Mouse (Mus musculus) ES-E14 (cell line): ENCODE data around the gene Kank2.

Source experiments
- CHD2 ChIP-seq: IDR thresholded peaks from 2 replicates; pipeline ENCODE4 v1.6.1; 2014; ENCODE audit warnings: mild to moderate bottlenecking, low read depth, low read length, inconsistent platforms
- HCFC1 ChIP-seq: IDR thresholded peaks from 2 replicates; pipeline ENCODE4 v1.6.1; 2012; ENCODE audit warnings: low read length, inconsistent platforms, borderline replicate concordance; ENCODE audit not compliant: insufficient read depth
- MAFK ChIP-seq: IDR thresholded peaks from 2 replicates; pipeline ENCODE4 v1.6.1; 2014; ENCODE audit warnings: mild to moderate bottlenecking, low read depth, low read length, inconsistent platforms; ENCODE audit not compliant: insufficient read depth
- ZC3H11A ChIP-seq: IDR thresholded peaks from 2 replicates; pipeline ENCODE4 v1.6.1; 2012; ENCODE audit warnings: low read depth, mild to moderate bottlenecking, inconsistent platforms, low read length, borderline replicate concordance
- ZNF384 ChIP-seq: IDR thresholded peaks from 2 replicates; pipeline ENCODE4 v1.6.1; 2012; ENCODE audit warnings: low read depth, low read length, inconsistent platforms

DNA sequence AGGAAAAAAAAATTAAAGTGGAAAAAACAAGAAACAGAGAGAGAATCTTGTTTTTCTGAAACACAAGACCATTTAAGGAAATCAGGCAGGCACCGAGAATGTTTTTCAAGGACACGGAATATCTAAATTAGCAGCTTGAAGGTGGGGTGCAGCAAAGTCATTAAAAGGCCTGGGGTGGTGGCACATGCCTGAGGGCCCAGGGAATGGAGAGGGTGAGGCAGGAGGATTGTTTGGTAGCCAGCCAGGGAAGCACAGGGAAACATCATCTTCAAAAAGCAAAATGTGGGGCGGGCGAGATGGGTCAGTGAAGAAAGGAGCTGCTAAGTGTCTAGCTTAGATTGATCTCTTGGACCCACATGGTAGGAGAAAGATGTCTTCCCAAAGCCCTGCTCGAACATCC, 10.9 kb downstream of the Kank2 start:
- TF ChIP-seq ZNF384 (no peak), HCFC1 (no peak), ZC3H11A (no peak), MAFK (no peak), CHD2 (no peak)
